Mouse (Mus musculus) fibroblast of lung, adult 2 months (primary cell): Measurements from ENCODE around the gene Gm6899.

Experiments used
- DNase-seq: peaks from one replicate; pipeline ENCODE4 v3.0.0-alpha.2; 2011; ENCODE audit warnings: low read depth

Gm6899 gene

GRCm38 (mm10) chr11:26642141-26642540 is 49.1 kb downstream of the Gm6899 start:
- no peak for DNase-seq
